Mouse (Mus musculus) liver, embryonic 11.5 days (tissue): ENCODE data around the gene Olfr1360. TPM values are rescaled to one million over a fixed set of nuclear protein-coding genes. Genes with fewer than 3 reads are reported as not detected.
"Not testable (repeated sequence)": the region's sequence is repeated elsewhere in the genome, so short reads cannot be mapped to it uniquely, and the experiment has no call there.

Source experiments
- ATAC-seq: fragments of 200-750 bp; cut with Nextera tagmentation; replicated peaks from 2 replicates; pipeline ENCODE4 v1.8.0; 2017; ENCODE audit warnings: moderate number of reproducible peaks, mild to moderate bottlenecking, moderate TSS enrichment, moderate library complexity; ENCODE audit not compliant: low FRiP score
- DNase-seq: peaks from one replicate; pipeline ENCODE4 v3.0.0-alpha.2; 2017; ENCODE audit warnings: low spot score
- H3K27ac ChIP-seq: fragments of 300-500 bp; sonication (generic); 2 replicates; pipeline ENCODE4 v1.5.1; 2014; ENCODE audit warnings: mild to moderate bottlenecking, low read depth, low read length, control low read depth
- H3K27me3 ChIP-seq: fragments of 300-500 bp; sonication (generic); replicated peaks from 2 replicates; pipeline ENCODE4 v1.6.1; 2014; ENCODE audit warnings: low read length, mixed read lengths; ENCODE audit not compliant: control insufficient read depth, insufficient read depth
- H3K36me3 ChIP-seq: fragments of 300-500 bp; sonication (generic); 2 replicates; pipeline ENCODE4 v1.6.1; 2014; ENCODE audit warnings: mild to moderate bottlenecking, low read length, moderate library complexity, mixed read lengths; ENCODE audit not compliant: control insufficient read depth, insufficient read depth
- H3K4me1 ChIP-seq: fragments of 300-500 bp; sonication (generic); replicated peaks from 2 replicates; pipeline ENCODE4 v1.6.1; 2014; ENCODE audit warnings: low read length, mixed read lengths; ENCODE audit not compliant: control insufficient read depth, insufficient read depth
- H3K4me2 ChIP-seq: fragments of 300-500 bp; sonication (generic); 2 replicates; pipeline ENCODE4 v1.6.1; 2014; ENCODE audit warnings: mild to moderate bottlenecking, control low read depth, moderate library complexity
- H3K4me3 ChIP-seq: fragments of 300-500 bp; sonication (generic); 2 replicates; pipeline ENCODE4 v1.5.1; 2014; ENCODE audit warnings: low read depth, low read length, control low read depth
- H3K9ac ChIP-seq: fragments of 300-500 bp; sonication (generic); 2 replicates; pipeline ENCODE4 v1.6.1; 2014; ENCODE audit warnings: low read depth, low read length, control low read depth
- H3K9me3 ChIP-seq: fragments of 300-500 bp; sonication (generic); 2 replicates; pipeline ENCODE4 v1.6.1; 2016; ENCODE audit warnings: low read length, inconsistent platforms, mixed read lengths; ENCODE audit not compliant: control insufficient read depth
- WGBS: fragments of 180-500 bp; shearing (Covaris S2); extraction: QIAGEN DNeasy Blood & Tissue Kit; methylation state at CpG from one replicate; pipeline ENCODE4 v1.1.7; 2014; 5-methylcytosine and 5-hydroxymethylcytosine counted together
- polyA plus RNA-seq: library from polyadenylated mRNA; unstranded; fragments of >200 nt; fragmentation: Nextera tagmentation; extraction: Ambion mirVana; gene quantifications from 2 replicates; pipeline ENCODE4 v1.2.1, GENCODE M21; 2014

Olfr1360 gene
- polyA plus RNA-seq, 1 experiment from 2014 or later, result not detected

- Histone ChIP-seq H3K27ac (peak overlapping the region; percentile 97), H3K4me1 (peaks cover 15% of the 10 kb centered on the region), H3K4me3 (peak overlapping the region; percentile 52), H3K4me2 (peak overlapping the region; percentile 72), H3K9ac (peak overlapping the region; percentile 73)
- H3K36me3 ChIP-seq, H3K9me3 ChIP-seq, H3K27me3 ChIP-seq: not testable (repeated sequence)
- DNase-seq (peak; percentile 59), ATAC-seq (peak; percentile 3; the same call in 1 of the 2 replicates)
- WGBS, result 0% methylated on average over 8 of the region's 38 CpGs
Observed at GRCm38 (mm10) chr13:21716540-21717391, 39.6 kb upstream of the Olfr1360 start.

- Histone ChIP-seq H3K4me3 (peak within 1 kb of the TSS; percentile 52), H3K9ac (peak within 1 kb of the TSS; percentile 73), H3K4me1 (peaks cover 15% of the 10 kb centered on the region), H3K4me2 (peak within 1 kb of the TSS; percentile 74), H3K27ac (peak within 1 kb of the TSS; percentile 97)
- ATAC-seq, result peak; percentile 86
- H3K9me3 ChIP-seq, H3K27me3 ChIP-seq, H3K36me3 ChIP-seq: not testable (repeated sequence)
- DNase-seq, result peak; percentile 76
- WGBS, result under 1% methylated on average over 28 of the region's 50 CpGs
Observed at GRCm38 (mm10) chr13:21715864-21716539, 38.8 kb upstream of the Olfr1360 start, which contains the start of the genes Hist1h2bl and Hist1h2ai. TSS of gene Hist1h2bl (minus strand) at chr13:21716143. TSS of gene Hist1h2ai (plus strand) at chr13:21716422.

GRCm38 (mm10) chr13:21715131-21715863, 38.1 kb upstream of the Olfr1360 start:
- Histone ChIP-seq H3K4me2 (peak overlapping the region; percentile 74), H3K27ac (peak overlapping the region; percentile 97), H3K4me3 (peak overlapping the region; percentile 35), H3K9ac (peak overlapping the region; percentile 73), H3K27me3 (no peaks in the 10 kb centered on the region), H3K36me3 (no peaks in the 10 kb centered on the region), H3K4me1 (peaks cover 10% of the 10 kb centered on the region), H3K9me3 (no peaks in the 10 kb centered on the region)
- ATAC-seq, result no peak
- 2% methylated on average over 22 of the region's 22 CpGs for WGBS
- peak; percentile 68 for DNase-seq

GRCm38 (mm10) chr13:21714725-21715124, 37.5 kb upstream of the Olfr1360 start:
- Histone ChIP-seq H3K9ac (peak overlapping the region; percentile 73), H3K4me3 (peak overlapping the region; percentile 35), H3K36me3 (no peaks in the 10 kb centered on the region), H3K4me2 (peak overlapping the region; percentile 74), H3K9me3 (no peaks in the 10 kb centered on the region), H3K27ac (peak overlapping the region; percentile 97), H3K27me3 (no peaks in the 10 kb centered on the region), H3K4me1 (peaks cover 7% of the 10 kb centered on the region)
- peak; percentile 34 for DNase-seq
- no peak for ATAC-seq
- under 1% methylated on average over 7 of the region's 7 CpGs for WGBS

- ATAC-seq (no peak), DNase-seq (no peak)
- Histone ChIP-seq H3K27me3 (no peaks in the 10 kb centered on the region), H3K9me3 (no peaks in the 10 kb centered on the region), H3K36me3 (no peaks in the 10 kb centered on the region), H3K4me1 (peaks cover 2% of the 10 kb centered on the region; the same call in 1 of the 2 replicates), H3K27ac (no peak overlapping the region), H3K4me3 (peak overlapping the region; percentile 53), H3K9ac (no peak overlapping the region), H3K4me2 (peak overlapping the region; percentile 91)
- WGBS, result 29% methylated on average over 4 of the region's 4 CpGs
Observed at GRCm38 (mm10) chr13:21711698-21712097, 34.5 kb upstream of the Olfr1360 start.

GRCm38 (mm10) chr13:21710821-21711525, 33.8 kb upstream of the Olfr1360 start:
- peaks cover 2% of the 10 kb centered on the region; the same call in 1 of the 2 replicates for H3K4me1 ChIP-seq
- peak overlapping the region; percentile 91 for H3K4me2 ChIP-seq
- peak overlapping the region; percentile 20 for H3K9ac ChIP-seq
- peak overlapping the region; percentile 53 for H3K4me3 ChIP-seq
- DNase-seq, result peak; percentile 74
- no peaks in the 10 kb centered on the region for H3K9me3 ChIP-seq
- H3K27me3 ChIP-seq, result no peaks in the 10 kb centered on the region
- WGBS, result 3% methylated on average over 22 of the region's 22 CpGs
- H3K27ac ChIP-seq, result no peak overlapping the region
- ATAC-seq, result peak; percentile 74
- H3K36me3 ChIP-seq, result no peaks in the 10 kb centered on the region

GRCm38 (mm10) chr13:21710031-21710711, 33.0 kb upstream of the Olfr1360 start:
- Histone ChIP-seq H3K4me3 (peak overlapping the region; percentile 71), H3K4me1 (peaks cover 2% of the 10 kb centered on the region; the same call in 1 of the 2 replicates), H3K36me3 (no peaks in the 10 kb centered on the region), H3K27ac (peak overlapping the region; percentile 60), H3K27me3 (no peaks in the 10 kb centered on the region), H3K9me3 (no peaks in the 10 kb centered on the region), H3K9ac (peak overlapping the region; percentile 72), H3K4me2 (peak overlapping the region; percentile 91)
- under 1% methylated on average over 32 of the region's 32 CpGs for WGBS
- peak; percentile 88 for DNase-seq
- peak; percentile 81 for ATAC-seq
